Mouse (Mus musculus) left cerebral cortex, adult 2 months (tissue): ENCODE data around the gene BC016579. TPM values are rescaled to one million over a fixed set of nuclear protein-coding genes. Genes with fewer than 3 reads are reported as not detected.

Experiments
- DNase-seq, 2 experiments: peaks; one replicate each; pipeline ENCODE4 v3.0.0; 2021 to 2022; ENCODE audit warnings: low spot score in 2 of 2, mixed read lengths in 1 of 2; ENCODE audit errors: extremely low spot score in 1 of 2
- H3K27ac ChIP-seq: fragments of 200-600 bp; 2 replicates; pipeline ENCODE4 v1.8.1; 2022
- H3K4me3 ChIP-seq: fragments of 200-600 bp; 2 replicates; pipeline ENCODE4 v1.8.1; 2022
- CTCF ChIP-seq: fragments of 200-600 bp; IDR thresholded peaks from 2 replicates; pipeline ENCODE4 v1.8.1; 2022; ENCODE audit warnings: antibody characterized with exemption, mild to moderate bottlenecking, moderate library complexity
- intact Hi-C: fragments of 180-260 bp; cut with DNase I; formaldehyde crosslinking; loops from one replicate; pipeline ENCODE4 v1.15.1; 2025
- total RNA-seq, 2 experiments: library from RNA; stranded (reverse); gene quantifications; 2 replicates each; pipeline ENCODE4 v1.2.3; 2021

The BC016579 gene
- total RNA-seq, 2 experiments from 2014 or later, result 0.21 to 0.52 TPM

GRCm38 (mm10) chr16:45668178-45668577, 14.3 kb upstream of the BC016579 start:
- no peak for TF ChIP-seq CTCF
- intact Hi-C loops, result no loop called here
- no peak for DNase-seq
- H3K4me3 ChIP-seq, result no peak overlapping the region
- no peak overlapping the region for H3K27ac ChIP-seq

GRCm38 (mm10) chr16:45666136-45666535, 12.3 kb upstream of the BC016579 start:
- Histone ChIP-seq H3K27ac (no peak overlapping the region), H3K4me3 (no peak overlapping the region)
- TF ChIP-seq CTCF, result no peak
- intact Hi-C loops, result no loop called here
- DNase-seq, result no peak

GRCm38 (mm10) chr16:45662381-45662780, 8.5 kb upstream of the BC016579 start:
- Histone ChIP-seq H3K27ac (no peak overlapping the region), H3K4me3 (no peak overlapping the region)
- TF ChIP-seq CTCF, result no peak
- intact Hi-C loops, result no loop called here
- no peak for DNase-seq

- peak in 1 of 2 experiments; percentile 43 for DNase-seq
- intact Hi-C loops, result no loop called here
- TF ChIP-seq CTCF, result no peak
- Histone ChIP-seq H3K4me3 (no peak overlapping the region), H3K27ac (peak overlapping the region; percentile 10; the same call in 1 of the 2 replicates)
These were observed 5.7 kb upstream of the BC016579 start for GRCm38 (mm10) chr16:45659596-45659995.

GRCm38 (mm10) chr16:45658248-45658647, 4.4 kb upstream of the BC016579 start:
- no peak for TF ChIP-seq CTCF
- intact Hi-C loops, result no loop called here

GRCm38 (mm10) chr16:45657574-45658159, 3.8 kb upstream of the BC016579 start:
- H3K4me3 ChIP-seq, result no peak overlapping the region
- DNase-seq, result no peak
- TF ChIP-seq CTCF, result no peak
- no peak overlapping the region for H3K27ac ChIP-seq
- intact Hi-C loops, result no loop called here

More at GRCm38 (mm10) chr16:45658248-45658647, 4.4 kb upstream of the BC016579 start:
- DNase-seq, result no peak
- Histone ChIP-seq H3K4me3 (no peak overlapping the region), H3K27ac (no peak overlapping the region)

GRCm38 (mm10) chr16:45654465-45654864, 597 bp upstream of the BC016579 start:
- Histone ChIP-seq H3K27ac (no peak overlapping the region), H3K4me3 (no peak overlapping the region)
- intact Hi-C loops, result no loop called here
- no peak for DNase-seq
- TF ChIP-seq CTCF, result no peak

GRCm38 (mm10) chr16:45653009-45653933, 597 bp downstream of the BC016579 start:
- intact Hi-C loops, result no loop called here

GRCm38 (mm10) chr16:45651497-45651896, 2.4 kb downstream of the BC016579 start:
- no peak overlapping the region for H3K27ac ChIP-seq
- DNase-seq, result no peak
- no peak for TF ChIP-seq CTCF
- intact Hi-C loops, result no loop called here
- H3K4me3 ChIP-seq, result no peak overlapping the region

More at GRCm38 (mm10) chr16:45653009-45653933, 597 bp downstream of the BC016579 start:
- no peak for DNase-seq
- no peak overlapping the region for H3K27ac ChIP-seq
- H3K4me3 ChIP-seq, result peak overlapping the region; percentile 21; the same call in 1 of the 2 replicates
- TF ChIP-seq CTCF, result no peak

GRCm38 (mm10) chr16:45644380-45644779, 9.5 kb downstream of the BC016579 start:
- TF ChIP-seq CTCF, result no peak
- Histone ChIP-seq H3K4me3 (no peak overlapping the region), H3K27ac (no peak overlapping the region)
- intact Hi-C loops, result no loop called here
- no peak for DNase-seq

GRCm38 (mm10) chr16:45643944-45644343, 9.9 kb downstream of the BC016579 start:
- DNase-seq, result no peak
- no peak for TF ChIP-seq CTCF
- intact Hi-C loops, result no loop called here
- Histone ChIP-seq H3K27ac (no peak overlapping the region), H3K4me3 (no peak overlapping the region)

- no peak overlapping the region for H3K4me3 ChIP-seq
- intact Hi-C loops, result no loop called here
- no peak for DNase-seq
- no peak overlapping the region for H3K27ac ChIP-seq
- no peak for TF ChIP-seq CTCF
These were observed 12.6 kb downstream of the BC016579 start for GRCm38 (mm10) chr16:45641301-45641700.
